Mouse (Mus musculus) bone marrow macrophage, adult 2 months (primary cell): Measurements from ENCODE around the gene Srcin1.

Source experiments
- CTCF ChIP-seq: IDR thresholded peaks from 2 replicates; pipeline ENCODE4 v1.5.1; 2012; ENCODE audit warnings: low read depth, mild to moderate bottlenecking, low read length, moderate library complexity
- POLR2A ChIP-seq: IDR thresholded peaks from 2 replicates; pipeline ENCODE4 v1.6.1; 2012; ENCODE audit warnings: mild to moderate bottlenecking, low read depth, low read length, borderline replicate concordance

DNA sequence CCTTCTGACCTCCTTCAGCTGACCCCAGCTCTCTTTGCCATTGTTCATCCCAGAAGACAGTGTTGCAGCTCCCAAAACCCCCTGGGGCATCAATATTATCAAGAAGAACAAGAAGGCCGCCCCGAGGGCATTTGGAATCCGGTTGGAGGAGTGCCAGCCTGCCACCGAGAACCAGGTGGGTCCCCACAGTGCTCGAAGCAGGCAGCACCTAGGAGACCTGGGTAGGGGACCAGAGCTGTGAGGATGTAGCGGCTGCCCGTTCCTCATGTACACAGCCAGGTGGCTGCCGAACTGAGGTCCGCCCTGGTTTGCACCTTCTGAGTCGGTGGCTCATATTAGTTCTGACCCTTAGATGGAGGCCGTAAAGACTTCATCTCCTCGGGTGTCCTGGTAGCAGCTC, 110.0 kb downstream of the Srcin1 start:
- TF ChIP-seq POLR2A = no peak
- TF ChIP-seq CTCF = no peak
